Mouse (Mus musculus) forebrain, embryonic 10.5 days (tissue): ENCODE data around the gene Chuk. TPM values are rescaled to one million over a fixed set of nuclear protein-coding genes. Genes with fewer than 3 reads are reported as not detected.

ENCODE experiments used
- polyA plus RNA-seq: library from polyadenylated mRNA; unstranded; fragments of >200 nt; fragmentation: Nextera tagmentation; extraction: Ambion mirVana; gene quantifications from 2 replicates; pipeline ENCODE4 v1.2.1, GENCODE M21; 2016

The Chuk gene
- polyA plus RNA-seq, 1 experiment from 2014 or later = 48.6 TPM

Other genes with a start within 250 kb of the Chuk start
- gene Dnmbp, start 167.3 kb downstream of the Chuk start, polyA plus RNA-seq = 17.6 and 18.4 TPM in 2 replicates
- 0.21 and 0.48 TPM in 2 replicates for gene Cpn1, start 120.9 kb downstream of the Chuk start, polyA plus RNA-seq
- not detected in 2 replicates for gene Cyp2c23, start 78.3 kb downstream of the Chuk start, polyA plus RNA-seq
- 21.3 and 26.3 TPM in 2 replicates for gene Erlin1, start 37.7 kb downstream of the Chuk start, polyA plus RNA-seq
- gene Cwf19l1, start 28.4 kb upstream of the Chuk start, polyA plus RNA-seq = 44.1 and 44.3 TPM in 2 replicates
- gene Bloc1s2, start 39.0 kb upstream of the Chuk start, polyA plus RNA-seq = 101 and 102 TPM in 2 replicates
- 0.14 and 0.16 TPM in 2 replicates for gene Pkd2l1, start 85.0 kb upstream of the Chuk start, polyA plus RNA-seq
- gene Scd3, start 95.8 kb upstream of the Chuk start, polyA plus RNA-seq = 0.22 and 0.59 TPM in 2 replicates
- gene Scd2, start 186.2 kb upstream of the Chuk start, polyA plus RNA-seq = 369 and 403 TPM in 2 replicates
- 0.06 TPM in 1 of 2 replicates, not detected in the other for gene Scd4, start 225.6 kb upstream of the Chuk start, polyA plus RNA-seq